Mouse (Mus musculus): ENCODE results near the gene Cacng2. TPM values are rescaled to one million over a fixed set of nuclear protein-coding genes. Genes with fewer than 3 reads are reported as not detected.
"Not testable (repeated sequence)": the region's sequence is repeated elsewhere in the genome, so short reads cannot be mapped to it uniquely, and the experiment has no call there.

Gene Cacng2
- total RNA-seq, 2 experiments from 2014 or later: 54.3 to 63.2 TPM

DNA sequence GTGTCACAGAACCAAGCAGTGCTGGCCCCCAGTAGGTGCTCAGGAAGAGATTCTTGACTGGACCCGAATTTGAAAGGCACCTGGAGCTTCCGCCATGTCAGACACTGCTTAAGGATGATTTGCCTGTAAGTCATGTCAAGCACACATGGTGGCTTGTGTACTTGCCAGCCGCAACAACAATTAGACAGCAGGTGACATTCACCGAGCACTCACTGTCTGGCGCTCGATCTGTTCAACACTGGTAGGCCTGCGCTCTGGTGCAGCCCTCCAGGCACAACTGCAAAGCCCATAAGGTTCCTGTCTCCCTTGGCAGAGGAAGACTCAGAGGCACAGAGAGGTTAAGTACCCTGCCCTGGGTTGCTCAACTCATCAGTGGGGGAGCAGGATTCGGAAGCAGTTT is 77.1 kb downstream of the Cacng2 start:
- no peak for DNase-seq (ENCODE audit: low spot score in 2 of 2)
- intact Hi-C loops (cut with DNase I): no loop called here

DNA sequence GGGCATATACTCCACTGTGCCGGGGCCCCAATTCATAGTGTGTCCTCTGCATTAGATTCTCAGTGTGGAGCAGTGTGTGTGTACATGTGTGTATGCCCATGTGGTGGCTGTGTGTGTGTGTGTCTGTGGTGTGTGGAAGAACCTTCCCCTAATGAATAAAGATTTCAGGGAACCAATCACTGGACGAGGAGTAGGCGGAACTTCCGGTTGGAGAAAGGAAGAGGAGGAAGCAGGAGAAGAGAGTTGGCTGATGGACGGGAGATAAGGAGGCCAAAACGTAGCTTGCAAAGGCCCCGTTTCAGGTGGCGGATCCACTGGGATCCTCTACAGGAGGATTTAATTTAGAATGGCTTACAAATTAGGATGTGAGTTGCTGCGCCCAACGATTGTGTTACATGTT is 82.2 kb downstream of the Cacng2 start:
- intact Hi-C loops (cut with DNase I): no loop called here
- no peak for DNase-seq (ENCODE audit: low spot score in 2 of 2)

DNA sequence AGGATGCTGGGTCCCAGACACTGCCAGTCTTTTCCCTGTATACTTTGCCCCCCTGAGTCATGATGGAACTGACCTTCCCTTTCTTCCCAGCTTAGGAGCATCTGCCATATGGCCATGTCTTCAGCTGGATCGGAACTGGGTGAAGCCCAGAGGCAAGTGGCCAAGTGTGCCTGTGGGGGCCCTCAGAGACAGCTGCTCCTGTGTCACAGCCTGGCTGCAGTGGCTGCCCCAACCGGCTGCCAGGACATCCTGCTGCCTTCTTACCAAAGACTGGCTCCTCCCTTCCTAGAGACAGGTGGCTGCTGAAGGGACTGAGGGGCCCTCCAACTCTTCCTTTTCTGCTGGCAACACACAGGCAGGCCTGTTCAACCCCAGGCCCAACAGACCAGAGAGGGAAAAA is 83.2 kb downstream of the Cacng2 start:
- intact Hi-C loops (cut with DNase I): no loop called here
- DNase-seq (ENCODE audit: low spot score in 2 of 2): no peak

DNA sequence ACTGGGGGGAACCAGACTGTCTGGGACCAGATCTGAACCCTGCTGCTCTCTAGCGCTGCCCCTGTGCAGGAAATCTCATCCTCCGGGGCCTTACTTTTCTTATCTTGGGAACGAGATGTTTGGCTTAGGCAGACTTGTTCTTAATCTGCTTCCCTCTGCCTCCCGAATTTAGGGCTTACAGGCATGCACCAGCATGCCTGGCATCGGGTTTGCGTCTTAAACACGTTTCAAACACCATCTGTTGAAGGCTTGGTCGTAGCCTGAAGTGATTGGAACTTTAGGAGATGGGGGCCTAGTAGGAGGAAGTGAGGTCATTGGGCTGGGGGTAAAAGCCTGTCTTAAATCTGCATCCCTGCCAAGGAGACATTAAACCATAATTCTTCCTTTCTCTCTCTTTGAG is 89.9 kb downstream of the Cacng2 start:
- peak in 1 of 2 experiments; percentile 49 for DNase-seq (ENCODE audit: low spot score in 2 of 2)
- intact Hi-C loops (cut with DNase I): no loop called here

DNA sequence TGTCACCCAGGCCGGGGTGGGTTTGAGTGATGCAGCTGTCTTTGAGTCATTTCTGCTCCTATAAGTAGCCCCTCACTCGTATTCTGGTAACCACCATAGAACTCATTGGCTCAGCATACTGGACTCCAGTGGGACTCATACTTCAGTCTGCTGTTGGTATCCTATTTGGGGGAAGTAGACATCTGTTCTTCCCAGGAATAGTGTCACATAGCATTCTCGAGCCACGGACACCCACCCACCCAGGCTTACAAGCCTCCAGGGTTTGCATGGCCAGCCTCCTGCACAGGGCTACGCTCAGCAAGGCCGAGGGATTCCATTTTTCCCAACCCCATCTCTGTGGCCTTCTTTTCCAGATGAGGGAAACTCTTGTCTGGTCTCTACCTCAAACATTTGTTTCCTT is 93.3 kb downstream of the Cacng2 start:
- DNase-seq (ENCODE audit: low spot score in 2 of 2): peak in 1 of 2 experiments; percentile 87
- intact Hi-C loops (cut with DNase I): loop anchor here (1.0 kb wide), 1 partner anchor 19 kb away; no protein-coding TSS in a partner anchor

DNA sequence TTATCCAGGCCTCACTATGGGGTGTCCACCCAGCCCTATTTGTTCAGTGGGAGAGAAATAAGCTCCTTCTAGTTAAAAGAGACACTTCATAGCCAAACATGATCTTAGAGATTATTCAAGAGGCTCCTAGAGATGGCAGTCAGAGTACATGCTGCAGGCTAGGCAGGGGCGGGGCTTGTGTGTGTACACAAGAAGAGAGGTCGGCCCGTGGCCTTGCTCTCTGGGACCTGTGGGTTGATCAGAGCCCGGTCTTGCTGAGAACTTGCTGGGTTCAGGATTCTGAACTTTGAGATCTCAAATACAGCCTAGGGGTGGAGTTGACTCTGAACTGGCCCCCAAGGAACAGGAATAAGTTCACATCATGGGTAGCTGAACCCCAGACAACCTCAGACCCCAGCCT is 95.6 kb downstream of the Cacng2 start:
- intact Hi-C loops (cut with DNase I): no loop called here
- no peak for DNase-seq (ENCODE audit: low spot score in 2 of 2)

DNA sequence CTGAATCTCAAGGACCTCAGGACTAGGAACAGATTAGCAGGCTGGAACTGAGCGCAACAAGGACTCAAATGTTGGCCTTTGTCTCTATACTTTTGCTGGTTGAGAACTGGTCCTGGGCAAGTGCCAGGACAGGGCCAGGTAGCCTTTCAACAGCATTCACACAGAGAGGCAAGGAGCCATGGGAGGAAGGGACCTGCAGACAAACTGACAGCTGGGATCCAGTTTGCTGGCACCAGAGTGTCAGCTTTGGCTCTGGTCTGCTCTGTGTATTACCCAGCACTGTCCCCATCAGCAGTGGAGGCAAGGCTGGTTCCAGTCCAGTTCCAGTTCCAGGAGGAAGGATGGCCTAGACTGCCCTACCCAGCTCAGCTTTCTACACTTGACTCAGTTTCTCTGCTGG is 105.8 kb downstream of the Cacng2 start:
- no peak for DNase-seq (ENCODE audit: low spot score in 2 of 2)
- intact Hi-C loops (cut with DNase I): no loop called here

DNA sequence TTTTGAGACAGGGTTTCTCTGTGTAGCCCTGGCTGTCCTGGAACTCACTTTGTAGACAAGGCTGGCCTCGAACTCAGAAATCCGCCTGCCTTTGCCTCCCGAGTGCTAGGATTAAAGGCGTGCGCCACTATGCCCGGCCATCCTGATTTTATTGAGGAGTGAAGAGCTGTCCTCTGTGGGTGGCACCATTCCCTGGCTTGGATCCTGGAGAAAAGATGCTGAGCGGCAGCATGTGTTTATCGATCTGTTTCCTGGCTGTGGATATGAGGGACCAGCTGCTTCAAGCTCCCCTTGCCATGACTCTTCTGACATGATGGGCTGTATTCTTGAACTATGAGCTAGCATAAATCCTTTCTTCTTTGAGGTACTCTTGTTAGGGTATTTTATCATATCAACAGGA is 111.6 kb downstream of the Cacng2 start:
- intact Hi-C loops (cut with DNase I); DNase-seq (ENCODE audit: low spot score in 2 of 2): not testable (repeated sequence)

DNA sequence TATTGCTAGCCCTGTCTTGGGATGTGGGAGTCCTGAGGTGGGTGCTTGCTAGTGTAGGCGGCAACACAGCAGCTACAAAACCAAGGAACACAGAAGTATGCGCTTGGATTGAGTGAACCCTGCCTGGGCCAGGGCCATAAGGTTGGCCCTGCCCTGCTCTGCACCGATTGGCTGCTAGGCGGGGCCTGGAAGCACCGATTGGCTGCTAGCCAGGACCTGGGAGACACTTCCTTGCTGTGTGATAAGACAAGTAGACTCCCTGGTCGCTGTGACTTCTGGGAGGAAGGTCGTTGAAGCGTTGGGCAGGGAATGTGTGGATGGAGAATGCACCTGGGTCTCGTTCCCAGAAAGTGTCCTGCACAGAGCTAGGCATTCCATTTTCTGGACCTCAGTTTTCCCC is 115.9 kb downstream of the Cacng2 start:
- no peak for DNase-seq (ENCODE audit: low spot score in 2 of 2)
- intact Hi-C loops (cut with DNase I): no loop called here

DNA sequence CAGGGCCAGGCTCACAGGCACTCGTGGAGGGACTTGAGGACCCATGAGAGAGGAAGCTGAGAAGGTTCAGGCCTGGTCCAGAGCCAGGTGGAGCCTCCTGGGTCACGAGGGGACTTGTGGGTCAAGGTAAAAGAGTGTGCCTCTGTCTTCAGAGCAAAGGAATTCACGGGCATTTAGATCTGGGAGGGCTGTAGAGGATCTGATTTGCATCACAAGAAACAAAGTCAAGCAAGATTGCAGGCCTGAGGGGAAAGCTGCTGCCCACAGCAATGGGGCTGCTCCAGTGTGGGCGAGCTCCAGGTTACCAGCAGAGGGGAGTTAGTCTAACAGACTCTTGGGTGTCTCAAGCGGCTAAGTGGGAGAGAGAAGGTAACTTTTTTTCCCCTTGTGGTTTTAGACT is 118.4 kb downstream of the Cacng2 start:
- intact Hi-C loops (cut with DNase I): no loop called here
- no peak for DNase-seq (ENCODE audit: low spot score in 2 of 2)

DNA sequence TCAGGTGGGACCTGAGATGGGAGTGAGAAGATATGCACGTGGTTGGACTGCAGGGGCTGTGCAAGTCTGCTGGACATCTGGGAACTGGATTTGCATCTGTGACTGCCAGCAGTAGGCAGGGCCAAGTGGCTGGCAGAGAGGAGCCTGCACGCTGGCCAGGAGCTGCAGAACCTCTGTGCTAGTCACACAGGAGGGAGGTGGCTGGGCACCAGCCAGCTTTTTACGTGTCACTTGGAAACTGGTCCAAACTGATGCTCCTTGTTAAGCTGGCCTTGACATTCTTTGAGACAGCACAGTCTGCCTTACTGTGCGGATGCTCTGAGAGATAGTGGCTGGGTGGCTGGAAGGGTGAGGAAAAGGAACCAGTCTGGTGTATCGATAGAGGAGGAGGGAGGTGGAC is 131.3 kb downstream of the Cacng2 start:
- peak in 1 of 2 experiments; percentile 45 for DNase-seq (ENCODE audit: low spot score in 2 of 2)
- intact Hi-C loops (cut with DNase I): no loop called here

DNA sequence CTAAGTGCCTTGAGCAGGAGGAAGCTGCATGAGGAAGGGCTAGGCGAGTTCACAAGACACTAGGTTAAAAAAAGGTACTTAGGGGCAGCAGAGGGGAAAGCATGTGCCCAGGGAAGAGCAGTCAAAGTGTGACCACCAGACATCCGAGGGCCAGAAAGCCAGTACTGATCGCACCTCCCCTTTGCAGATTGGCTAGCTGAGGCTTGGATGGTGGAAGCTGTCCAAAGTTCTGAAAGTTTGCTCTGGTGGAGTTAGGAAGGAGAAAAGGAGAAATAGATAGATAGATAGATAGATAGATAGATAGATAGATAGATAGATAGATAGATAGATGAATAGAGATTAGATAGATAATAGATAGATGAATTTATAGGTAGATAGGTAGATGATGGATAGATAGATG is 136.4 kb downstream of the Cacng2 start:
- intact Hi-C loops (cut with DNase I): loop anchor here (2.0 to 5.0 kb wide), 3 partner anchors 189 to 359 kb away; partner anchors contain the start of gene Ncf4
- DNase-seq (ENCODE audit: low spot score in 2 of 2): no peak

DNA sequence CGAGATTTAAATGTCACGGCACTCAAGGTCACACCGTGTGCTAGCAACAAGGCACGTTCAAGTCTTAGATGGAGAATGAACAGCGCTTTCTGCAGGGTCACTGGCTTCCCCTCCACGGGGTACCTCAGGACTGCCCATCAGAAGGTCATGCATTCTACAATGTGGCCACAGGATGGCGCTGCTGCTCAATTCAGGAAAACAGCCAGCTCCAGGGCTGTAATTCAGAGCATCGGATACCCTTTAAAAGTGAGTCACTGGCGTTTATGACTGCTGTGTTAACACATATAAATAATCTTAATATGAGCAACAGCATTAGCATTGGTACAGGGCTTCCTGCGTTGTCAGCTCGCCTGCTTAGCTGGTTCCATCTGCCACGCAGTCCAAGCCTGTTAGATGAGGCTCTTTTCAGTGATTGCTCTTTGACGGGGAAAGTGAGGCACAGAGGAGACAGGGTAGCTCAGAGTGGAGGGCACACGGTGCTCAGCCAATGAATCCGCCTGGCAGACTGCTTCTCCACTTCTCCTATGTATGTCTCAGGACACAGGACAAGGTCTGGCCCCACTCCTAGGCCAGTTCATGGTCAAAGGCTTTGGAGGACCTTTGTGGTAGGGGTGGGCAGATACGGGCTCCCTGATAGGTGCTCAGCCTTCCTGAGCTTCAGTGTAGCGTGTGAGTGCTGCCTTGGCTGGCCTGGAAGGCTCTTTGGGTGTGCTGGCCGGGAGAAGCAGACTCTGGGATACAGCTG is 137.5 kb downstream of the Cacng2 start:
- peak; percentile 80 to 89 for DNase-seq (ENCODE audit: low spot score in 2 of 2)
- intact Hi-C loops (cut with DNase I): loop anchor here (1.0 to 5.0 kb wide), 4 partner anchors 138 to 360 kb away; partner anchors contain the start of genes Cacng2 and Ncf4

DNA sequence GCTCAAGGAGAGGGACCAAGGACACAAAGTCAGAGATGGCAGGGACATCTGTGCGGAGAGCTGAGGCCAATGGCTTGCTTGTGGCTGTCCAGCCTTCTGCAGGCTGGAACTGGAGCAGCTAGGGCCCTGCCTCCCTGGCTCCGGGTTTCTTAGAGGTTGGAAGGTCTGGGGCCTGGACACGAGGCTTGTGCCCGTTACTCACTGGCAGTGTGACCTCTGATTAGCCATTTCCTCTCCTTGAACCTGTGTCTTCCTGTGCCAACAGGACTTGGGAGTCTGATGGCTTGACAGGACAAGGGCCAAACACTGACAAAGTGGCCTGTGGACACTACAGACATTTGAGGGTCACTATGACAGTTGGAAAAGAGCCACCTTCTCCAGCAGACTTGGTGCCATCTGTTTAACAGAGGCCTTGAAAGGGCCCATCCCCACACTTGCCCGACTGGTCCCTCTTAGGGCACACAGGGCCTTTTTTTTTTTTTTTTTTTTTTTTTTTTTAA is 138.6 kb downstream of the Cacng2 start:
- intact Hi-C loops (cut with DNase I): loop anchor here (5.0 kb wide), 2 partner anchors 261 to 361 kb away; partner anchors contain the start of gene Ncf4

DNA sequence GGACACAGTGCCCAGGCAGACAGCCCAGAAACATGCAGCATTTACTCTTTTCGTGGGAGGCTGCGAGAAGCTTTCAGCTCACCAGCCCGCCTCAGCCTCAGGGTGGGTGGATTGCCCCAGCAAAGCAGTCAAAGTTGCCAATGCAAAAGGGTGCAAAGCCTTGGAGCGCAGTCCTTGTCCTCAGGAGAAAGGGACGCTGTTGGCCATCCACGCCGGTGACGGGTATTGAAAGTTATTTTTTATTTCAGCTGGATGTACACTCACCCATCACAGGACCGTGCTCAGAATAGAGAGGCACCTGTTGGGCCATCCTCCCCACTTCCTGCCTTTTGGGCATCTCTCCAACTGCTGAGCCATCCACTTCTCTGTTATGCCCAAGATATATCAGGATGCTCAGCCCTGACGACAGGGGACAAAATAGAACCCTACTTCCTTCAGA is 140.4 kb downstream of the Cacng2 start:
- intact Hi-C loops (cut with DNase I): loop anchor here (1.0 to 10.0 kb wide), 3 partner anchors 71 to 455 kb away; no protein-coding TSS in a partner anchor
- DNase-seq (ENCODE audit: low spot score in 2 of 2): peak; percentile 45 to 95

More for the DNA sequence above, 138.6 kb downstream of the Cacng2 start:
- DNase-seq (ENCODE audit: low spot score in 2 of 2): no peak

DNA sequence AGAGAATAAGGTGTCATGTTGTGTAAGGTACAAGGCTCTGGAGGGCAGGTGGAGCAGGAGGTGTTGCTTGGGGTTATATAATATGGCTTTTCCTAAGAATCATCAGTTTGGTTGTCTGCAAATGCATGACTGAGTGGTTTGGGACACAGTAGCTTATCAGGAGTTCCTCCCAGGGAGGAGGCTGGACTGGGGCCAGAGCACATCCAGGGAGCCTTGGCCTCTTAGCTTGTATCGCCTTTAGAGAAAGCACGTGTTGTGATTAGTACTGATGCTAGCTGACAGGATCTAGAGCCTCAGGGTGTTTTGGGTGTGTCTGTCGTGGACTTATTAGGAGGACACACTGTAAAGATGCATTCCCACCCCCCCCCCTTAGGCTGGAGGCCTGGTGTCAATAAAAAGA is 142.2 kb downstream of the Cacng2 start:
- intact Hi-C loops (cut with DNase I): loop anchor here (2.0 to 10.0 kb wide), 2 partner anchors 73 to 457 kb away; no protein-coding TSS in a partner anchor
- no peak for DNase-seq (ENCODE audit: low spot score in 2 of 2)

DNA sequence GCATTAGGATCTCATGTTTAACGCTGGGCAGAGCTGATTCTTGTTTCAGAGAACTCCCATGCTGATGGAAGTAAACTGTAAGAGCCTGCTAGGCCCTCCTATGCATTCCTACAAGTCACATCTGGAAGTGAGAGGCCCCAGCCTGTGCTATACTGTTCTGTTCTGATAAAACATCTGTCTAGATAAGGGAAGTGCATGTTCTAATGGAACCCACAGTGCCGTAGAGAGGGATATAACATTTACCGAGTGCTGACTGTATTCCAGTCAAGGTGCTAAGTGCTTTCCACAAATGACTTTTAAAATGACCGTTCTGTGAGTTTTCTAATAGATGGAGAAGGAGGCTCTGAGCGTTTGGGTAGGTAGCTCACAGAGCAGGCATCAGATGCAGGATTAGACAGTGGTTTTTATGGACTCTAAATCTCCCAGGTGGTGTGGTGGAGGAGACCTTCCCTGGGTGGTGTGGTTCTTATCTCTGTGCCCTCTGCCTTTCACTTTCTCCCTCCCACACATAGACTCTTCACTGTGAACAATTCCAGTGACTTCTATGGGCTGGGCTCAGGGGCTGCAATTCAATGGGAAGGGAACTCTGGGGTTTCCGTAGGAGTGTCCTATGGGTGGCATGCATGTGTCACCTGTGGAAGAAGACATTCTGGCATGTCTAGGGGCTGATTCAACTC is 145.5 kb downstream of the Cacng2 start:
- intact Hi-C loops (cut with DNase I): loop anchor here (10.0 kb wide), 1 partner anchor 460 kb away; no protein-coding TSS in a partner anchor
- DNase-seq (ENCODE audit: low spot score in 2 of 2): no peak

DNA sequence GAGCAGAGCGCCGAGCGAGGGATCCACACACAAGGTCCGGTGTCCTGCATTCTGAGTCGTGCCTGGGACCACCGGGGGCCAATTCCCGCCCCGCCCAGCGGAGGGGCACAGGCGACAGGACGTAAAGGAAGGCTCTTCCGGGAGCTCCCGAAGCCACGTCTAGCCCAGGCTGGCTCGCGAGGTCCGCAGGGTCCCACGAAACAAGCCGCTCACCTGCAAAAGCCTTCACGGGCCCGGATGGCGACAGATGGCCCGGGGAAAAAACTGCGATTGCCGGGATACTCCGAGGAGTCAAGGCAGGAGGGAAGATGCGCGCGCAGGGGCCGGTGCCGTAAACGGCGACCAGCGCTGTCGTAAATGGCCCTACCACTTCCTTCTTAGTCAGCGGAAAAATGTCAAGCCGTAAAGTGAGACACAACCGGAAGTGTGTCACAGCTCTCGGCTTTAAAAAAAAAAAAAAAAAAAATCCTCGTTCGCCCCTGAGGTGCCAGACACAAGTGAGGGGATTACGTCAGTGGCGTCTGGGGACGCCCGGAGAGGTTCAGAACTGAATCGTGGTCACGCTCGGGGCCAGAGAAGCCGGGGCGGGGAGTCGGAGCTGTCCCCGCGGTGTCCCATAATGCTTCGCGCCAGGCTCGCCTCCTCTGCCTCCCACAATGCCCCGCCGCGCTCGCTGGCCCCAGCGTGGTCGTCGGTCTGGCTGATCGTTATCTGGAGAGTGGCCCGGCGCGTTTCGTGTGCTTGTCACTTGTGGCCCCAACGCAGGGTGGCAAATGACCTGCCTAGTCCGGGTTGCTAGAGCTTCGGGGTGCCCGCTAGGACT is 149.1 kb downstream of the Cacng2 start, which contains the start of gene Eif3d:
Eif3d (minus strand) TSS at position 344 of the 823 bp plus-strand sequence.
- peak; percentile 99 for DNase-seq (ENCODE audit: low spot score in 2 of 2)
- intact Hi-C loops (cut with DNase I): loop anchor here (2.0 to 10.0 kb wide), 2 partner anchors 36 to 464 kb away; no protein-coding TSS in a partner anchor

DNA sequence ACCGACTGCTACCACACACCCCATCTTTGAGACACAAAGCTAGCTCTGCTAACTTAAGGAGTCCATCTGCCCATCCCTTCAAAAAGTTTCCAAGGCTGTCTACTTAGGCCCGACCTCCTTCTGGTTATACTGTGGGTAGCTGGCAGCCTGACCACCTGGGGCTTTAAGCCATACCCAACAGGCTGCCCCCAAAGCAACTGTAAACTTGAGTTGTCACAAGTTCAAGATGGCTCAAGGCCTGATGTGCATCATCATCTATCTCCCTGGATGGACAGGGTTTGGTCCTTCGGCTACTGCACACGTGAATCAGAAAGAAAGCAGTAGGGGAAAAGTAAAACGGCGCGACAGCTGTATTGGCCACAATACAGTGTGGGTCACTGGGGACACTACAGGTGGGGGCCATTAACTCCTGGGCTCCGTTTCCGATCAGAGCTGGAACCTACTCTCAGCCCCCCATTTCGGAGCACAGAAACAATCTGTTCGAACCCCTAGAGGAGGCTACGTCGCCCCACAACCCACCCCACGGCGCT is 149.8 kb downstream of the Cacng2 start:
- intact Hi-C loops (cut with DNase I): loop anchor here (2.0 to 10.0 kb wide), 2 partner anchors 35 to 465 kb away; no protein-coding TSS in a partner anchor
- DNase-seq (ENCODE audit: low spot score in 2 of 2): no peak

All from left cerebral cortex, postnatal 25 days (tissue).